Mouse (Mus musculus): ENCODE results near the gene Zfp879. TPM values are rescaled to one million over a fixed set of nuclear protein-coding genes. Genes with fewer than 3 reads are reported as not detected.

Gene Zfp879
- under 1 TPM in 1 of 2 experiments, not detected in 1; 0.58 TPM for total RNA-seq (2023)

GRCm38 (mm10) chr11:50841023-50841735 lies at the start of gene Zfp879:
Gene Zfp879, minus strand, starts transcription at chr11:50841552.

DNA sequence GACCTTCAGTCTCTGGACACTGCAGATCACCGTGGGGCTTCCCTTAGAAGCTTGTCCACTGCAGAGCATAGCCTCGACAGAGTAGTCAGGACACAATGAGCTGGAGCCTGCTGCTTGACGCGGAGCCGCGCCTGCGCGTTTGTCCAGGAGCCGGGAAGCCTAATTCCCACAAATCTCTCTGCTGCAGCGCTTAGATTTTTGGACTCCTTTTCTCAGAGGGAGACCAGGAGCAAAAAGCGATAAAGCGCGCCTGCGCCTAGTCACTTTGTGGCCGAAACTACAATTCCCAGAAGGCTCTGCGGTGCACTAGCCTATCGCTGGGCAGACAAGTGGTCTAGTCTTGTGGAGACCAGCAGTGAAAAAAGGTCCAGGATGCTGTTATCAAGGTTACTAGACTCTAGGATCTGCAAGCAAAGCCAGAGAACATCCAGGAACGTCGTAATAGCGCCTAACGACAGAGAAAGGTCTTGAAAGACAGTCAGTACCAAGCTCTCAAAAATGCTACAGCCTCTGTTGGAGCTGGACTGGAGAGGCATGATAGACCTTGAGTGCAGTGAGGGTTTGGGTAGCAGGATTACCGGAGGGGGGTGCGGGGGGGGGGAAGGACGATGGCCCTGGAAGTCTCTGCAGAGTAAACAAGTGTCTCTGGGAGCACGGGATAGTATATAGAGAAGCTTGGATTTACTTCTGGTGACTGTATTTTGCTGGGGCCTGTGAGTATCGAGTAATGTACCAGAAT lies 46.2 kb upstream of the Zfp879 start, which contains the start of gene Zfp454:
TSS of gene Zfp454 (minus strand) at position 262 of the 739 bp plus-strand sequence.

GRCm38 (mm10) chr11:50850177-50850735 lies 8.9 kb upstream of the Zfp879 start, which contains the start of gene Grm6:
Gene Grm6, plus strand, starts transcription at chr11:50850685.

DNA sequence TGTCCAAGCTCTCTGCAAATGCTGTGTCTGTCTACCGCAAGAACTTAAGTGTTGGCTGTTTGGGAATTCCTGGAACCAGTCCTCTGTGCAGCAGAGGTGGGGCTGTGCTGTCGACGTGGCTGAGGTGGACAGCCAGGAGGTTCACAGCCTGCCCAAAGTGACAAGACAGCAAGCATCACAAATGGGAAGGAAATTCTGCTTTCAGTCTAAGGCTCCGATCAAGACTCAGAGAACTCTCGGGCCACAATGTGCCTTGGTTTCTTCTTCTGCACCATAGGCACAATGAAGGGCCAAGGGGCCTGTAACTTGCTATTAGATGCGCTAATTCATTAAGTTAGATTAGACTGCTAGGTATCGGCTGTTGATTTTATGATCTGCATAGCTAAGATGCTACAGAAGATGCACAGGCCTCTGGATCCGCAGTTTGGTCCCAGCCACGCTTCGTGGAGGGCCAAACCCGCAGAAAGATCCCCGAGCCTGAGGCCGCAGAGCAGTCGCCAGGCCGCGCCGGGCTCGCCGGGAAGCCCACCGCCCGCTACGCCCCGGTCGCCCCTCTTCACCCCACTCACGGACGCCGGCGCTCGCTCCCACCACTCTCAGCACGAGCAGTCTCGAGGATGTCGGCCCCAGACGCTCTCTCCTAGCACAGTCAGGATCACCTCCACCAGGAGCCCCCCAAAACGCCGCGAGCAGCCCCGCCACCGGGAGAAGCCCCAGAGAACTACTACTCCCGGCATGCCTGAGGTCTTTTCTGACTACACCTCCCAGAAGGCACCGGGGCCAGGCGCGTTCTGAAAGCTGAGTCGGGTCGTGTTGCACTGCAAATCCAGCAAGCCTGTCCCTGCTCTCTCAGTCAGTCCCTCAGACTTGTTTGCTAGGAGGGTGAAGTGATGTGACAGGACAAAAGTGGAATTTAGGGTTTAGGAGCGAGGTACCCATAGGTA lies 14.1 kb downstream of the Zfp879 start, which contains the start of gene Zfp354c:
TSS of gene Zfp354c (minus strand) at position 715 of the 944 bp plus-strand sequence.

Other genes starting within 250 kb of the Zfp879 start
- gene Adamts2, start 239.5 kb downstream of the Zfp879 start, total RNA-seq (2023) = not detected
- gene Zfp354c, start 13.8 kb downstream of the Zfp879 start, total RNA-seq (2023) = 10 to 100 TPM in 1 of 2 experiments, 1 to 10 TPM in 1; 8.3 to 10.1 TPM
- gene Grm6, start 9.1 kb upstream of the Zfp879 start, total RNA-seq (2023) = 10 to 100 TPM; 41.7 to 44.7 TPM
- under 1 TPM; 0.26 to 0.56 TPM for gene Zfp454, start 46.1 kb upstream of the Zfp879 start, total RNA-seq (2023)
- gene Zfp2, start 74.6 kb upstream of the Zfp879 start, total RNA-seq (2023) = 1 to 10 TPM; 2.5 to 4.0 TPM
- gene Zfp354b, start 90.1 kb upstream of the Zfp879 start, total RNA-seq (2023) = 1 to 10 TPM in 1 of 2 experiments, under 1 TPM in 1; 0.75 to 1.8 TPM
- not detected for gene 4933414I15Rik, start 102.2 kb upstream of the Zfp879 start, total RNA-seq (2023)
- gene Prop1, start 112.2 kb upstream of the Zfp879 start, total RNA-seq (2023) = not detected
- not detected for gene Olfr1378, start 125.0 kb upstream of the Zfp879 start, total RNA-seq (2023)
- gene Olfr1377, start 140.4 kb upstream of the Zfp879 start, total RNA-seq (2023) = not detected
- gene Olfr51, start 162.0 kb upstream of the Zfp879 start, total RNA-seq (2023) = not detected
- gene Olfr54, start 172.7 kb upstream of the Zfp879 start, total RNA-seq (2023) = not detected
- not detected for gene Olfr1375, start 206.6 kb upstream of the Zfp879 start, total RNA-seq (2023)
- not detected for gene Zfp354a, start 217.7 kb upstream of the Zfp879 start, total RNA-seq (2023)

All from B cell, adult 67 days (primary cell).